Mouse (Mus musculus): Measurements from ENCODE around the gene Wars. TPM values are rescaled to one million over a fixed set of nuclear protein-coding genes. Genes with fewer than 3 reads are reported as not detected.
A peak's percentile ranks its signal among the peaks of the same experiment; 100 is the strongest.

The Wars gene
- polyA plus RNA-seq, 1 experiment from 2014 or later = 93.0 TPM

- no peaks in the 10 kb centered on the region for H3K4me1 ChIP-seq (replicated peaks; ENCODE audit: control insufficient read depth, insufficient read depth, low read length)
- DNase-seq (ENCODE audit: low spot score) = no peak
- no peak for ATAC-seq (replicated peaks; ENCODE audit: low FRiP score, low TSS enrichment, low read depth)
- WGBS = 94% methylated on average over 1 of the region's 1 CpGs
- peaks cover 71% of the 10 kb centered on the region for H3K36me3 ChIP-seq (ENCODE audit: control insufficient read depth, insufficient read depth, low read length)
- H3K9ac ChIP-seq (ENCODE audit: low read length) = no peak overlapping the region
- no peak overlapping the region for H3K4me2 ChIP-seq (ENCODE audit: low read length)
- no peak overlapping the region for H3K27ac ChIP-seq (ENCODE audit: low read depth)
- H3K4me3 ChIP-seq (ENCODE audit: low read depth, low read length) = no peak overlapping the region
- no peaks in the 10 kb centered on the region for H3K27me3 ChIP-seq (replicated peaks; ENCODE audit: control insufficient read depth, insufficient read depth, low read length)
- no peaks in the 10 kb centered on the region for H3K9me3 ChIP-seq (ENCODE audit: control insufficient read depth, low read length)
Observed at GRCm38 (mm10) chr12:108885906-108886305, 8.1 kb downstream of the Wars start.

DNA sequence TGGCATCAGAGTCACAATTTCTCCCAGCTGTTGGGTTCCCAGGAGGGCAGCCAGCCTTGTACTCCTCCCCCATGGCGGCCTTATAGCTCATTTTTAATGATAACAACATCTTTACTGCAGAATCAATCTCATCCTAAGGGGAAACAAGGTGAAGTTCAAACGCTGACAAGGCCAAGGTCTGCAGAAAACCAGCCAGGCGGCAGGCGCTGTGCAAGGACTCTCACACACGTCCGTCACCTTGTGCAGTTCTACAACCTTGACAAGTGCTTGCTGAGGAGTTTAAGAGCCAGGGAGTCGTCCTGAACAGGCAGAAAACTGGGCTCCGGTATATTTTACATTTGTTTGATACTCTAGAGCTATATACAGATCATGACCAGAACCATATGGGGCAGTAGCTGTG lies 11.2 kb downstream of the Wars start:
- no peak for ATAC-seq (replicated peaks; ENCODE audit: low FRiP score, low TSS enrichment, low read depth)
- 86% methylated on average over 8 of the region's 8 CpGs for WGBS
- H3K4me1 ChIP-seq (replicated peaks; ENCODE audit: control insufficient read depth, insufficient read depth, low read length) = no peaks in the 10 kb centered on the region
- no peaks in the 10 kb centered on the region for H3K9me3 ChIP-seq (ENCODE audit: control insufficient read depth, low read length)
- no peak overlapping the region for H3K4me2 ChIP-seq (ENCODE audit: low read length)
- no peak overlapping the region for H3K4me3 ChIP-seq (ENCODE audit: low read depth, low read length)
- no peak overlapping the region for H3K27ac ChIP-seq (ENCODE audit: low read depth)
- no peaks in the 10 kb centered on the region for H3K27me3 ChIP-seq (replicated peaks; ENCODE audit: control insufficient read depth, insufficient read depth, low read length)
- no peak for DNase-seq (ENCODE audit: low spot score)
- H3K9ac ChIP-seq (ENCODE audit: low read length) = no peak overlapping the region
- H3K36me3 ChIP-seq (ENCODE audit: control insufficient read depth, insufficient read depth, low read length) = peaks cover 82% of the 10 kb centered on the region

DNA sequence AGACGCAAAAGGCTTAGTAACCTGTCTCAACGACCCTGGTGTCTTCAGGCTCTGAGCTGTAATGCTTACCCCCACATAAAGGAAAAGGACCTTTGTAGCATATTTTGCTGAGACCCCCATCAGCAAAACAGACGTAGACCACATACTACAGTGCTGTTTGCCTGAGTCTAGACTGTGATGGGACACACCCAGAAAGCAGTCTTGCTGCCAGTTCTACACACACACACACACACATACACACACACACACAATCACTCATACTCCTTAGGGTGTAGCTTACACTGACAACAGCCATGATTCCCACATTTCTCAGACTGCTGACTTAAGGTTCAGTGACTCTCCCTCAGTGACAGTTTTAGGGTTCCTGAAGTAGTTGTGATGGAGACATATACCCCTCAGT lies 12.8 kb downstream of the Wars start:
- 81% methylated on average over 3 of the region's 3 CpGs for WGBS

GRCm38 (mm10) chr12:108880606-108881005 lies 13.4 kb downstream of the Wars start:
- ATAC-seq (replicated peaks; ENCODE audit: low FRiP score, low TSS enrichment, low read depth) (peak; percentile 75; the same call in 1 of the 2 replicates), DNase-seq (ENCODE audit: low spot score) (no peak)
- Histone ChIP-seq H3K4me2 (ENCODE audit: low read length) (no peak overlapping the region), H3K9me3 (ENCODE audit: control insufficient read depth, low read length) (no peaks in the 10 kb centered on the region), H3K27me3 (replicated peaks; ENCODE audit: control insufficient read depth, insufficient read depth, low read length) (no peaks in the 10 kb centered on the region), H3K4me3 (ENCODE audit: low read depth, low read length) (no peak overlapping the region), H3K36me3 (ENCODE audit: control insufficient read depth, insufficient read depth, low read length) (peaks cover 67% of the 10 kb centered on the region), H3K4me1 (replicated peaks; ENCODE audit: control insufficient read depth, insufficient read depth, low read length) (no peaks in the 10 kb centered on the region), H3K27ac (ENCODE audit: low read depth) (no peak overlapping the region), H3K9ac (ENCODE audit: low read length) (no peak overlapping the region)
- 78% methylated on average over 5 of the region's 5 CpGs for WGBS

More for the DNA sequence above, 12.8 kb downstream of the Wars start:
- Histone ChIP-seq H3K4me3 (ENCODE audit: low read depth, low read length) (no peak overlapping the region), H3K4me2 (ENCODE audit: low read length) (no peak overlapping the region), H3K27ac (ENCODE audit: low read depth) (no peak overlapping the region), H3K4me1 (replicated peaks; ENCODE audit: control insufficient read depth, insufficient read depth, low read length) (no peaks in the 10 kb centered on the region), H3K27me3 (replicated peaks; ENCODE audit: control insufficient read depth, insufficient read depth, low read length) (no peaks in the 10 kb centered on the region), H3K36me3 (ENCODE audit: control insufficient read depth, insufficient read depth, low read length) (peaks cover 66% of the 10 kb centered on the region), H3K9ac (ENCODE audit: low read length) (no peak overlapping the region), H3K9me3 (ENCODE audit: control insufficient read depth, low read length) (no peaks in the 10 kb centered on the region)
- ATAC-seq (replicated peaks; ENCODE audit: low FRiP score, low TSS enrichment, low read depth) = no peak
- DNase-seq (ENCODE audit: low spot score) = no peak

DNA sequence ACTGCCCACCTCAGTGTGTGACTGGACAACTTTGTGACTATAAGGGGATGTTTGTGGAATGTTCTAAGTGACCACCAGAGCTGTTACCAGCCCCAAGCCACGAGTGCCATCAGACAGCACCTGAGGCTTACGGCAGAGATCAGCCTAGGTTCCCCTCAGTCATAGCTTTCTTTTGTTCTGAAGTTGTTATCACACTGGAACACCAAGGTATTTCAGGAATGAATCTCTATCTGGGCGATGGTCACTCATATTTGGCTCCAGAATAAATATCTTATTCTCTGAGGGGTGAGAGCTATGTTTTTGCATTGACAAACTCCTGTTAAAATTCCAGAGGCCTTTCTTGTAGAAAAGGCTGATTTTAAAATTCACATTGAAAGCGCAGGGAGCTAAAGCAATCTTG lies 14.8 kb downstream of the Wars start:
- ATAC-seq (replicated peaks; ENCODE audit: low FRiP score, low TSS enrichment, low read depth) (no peak), DNase-seq (ENCODE audit: low spot score) (no peak)
- Histone ChIP-seq H3K4me2 (ENCODE audit: low read length) (no peak overlapping the region), H3K4me1 (replicated peaks; ENCODE audit: control insufficient read depth, insufficient read depth, low read length) (no peaks in the 10 kb centered on the region), H3K9ac (ENCODE audit: low read length) (no peak overlapping the region), H3K4me3 (ENCODE audit: low read depth, low read length) (no peak overlapping the region), H3K27ac (ENCODE audit: low read depth) (no peak overlapping the region), H3K27me3 (replicated peaks; ENCODE audit: control insufficient read depth, insufficient read depth, low read length) (no peaks in the 10 kb centered on the region), H3K9me3 (ENCODE audit: control insufficient read depth, low read length) (no peaks in the 10 kb centered on the region), H3K36me3 (ENCODE audit: control insufficient read depth, insufficient read depth, low read length) (peaks cover 74% of the 10 kb centered on the region)
- 84% methylated on average over 4 of the region's 4 CpGs for WGBS

- Histone ChIP-seq H3K9ac (ENCODE audit: low read length) (no peak overlapping the region), H3K36me3 (ENCODE audit: control insufficient read depth, insufficient read depth, low read length) (peaks cover 72% of the 10 kb centered on the region), H3K27me3 (replicated peaks; ENCODE audit: control insufficient read depth, insufficient read depth, low read length) (no peaks in the 10 kb centered on the region), H3K4me2 (ENCODE audit: low read length) (no peak overlapping the region), H3K9me3 (ENCODE audit: control insufficient read depth, low read length) (no peaks in the 10 kb centered on the region), H3K27ac (ENCODE audit: low read depth) (no peak overlapping the region), H3K4me3 (ENCODE audit: low read depth, low read length) (no peak overlapping the region), H3K4me1 (replicated peaks; ENCODE audit: control insufficient read depth, insufficient read depth, low read length) (no peaks in the 10 kb centered on the region)
- no peak for DNase-seq (ENCODE audit: low spot score)
- WGBS = 78% methylated on average over 5 of the region's 5 CpGs
- no peak for ATAC-seq (replicated peaks; ENCODE audit: low FRiP score, low TSS enrichment, low read depth)
Observed at GRCm38 (mm10) chr12:108873122-108873521, 20.9 kb downstream of the Wars start.

GRCm38 (mm10) chr12:108869575-108869974 lies 24.4 kb downstream of the Wars start:
- 76% methylated on average over 2 of the region's 2 CpGs for WGBS
- ATAC-seq (replicated peaks; ENCODE audit: low FRiP score, low TSS enrichment, low read depth) (no peak), DNase-seq (ENCODE audit: low spot score) (no peak)
- H3K4me2 ChIP-seq (ENCODE audit: low read length) = no peak overlapping the region
- H3K27ac ChIP-seq (ENCODE audit: low read depth) = no peak overlapping the region
- no peaks in the 10 kb centered on the region for H3K27me3 ChIP-seq (replicated peaks; ENCODE audit: control insufficient read depth, insufficient read depth, low read length)
- H3K9ac ChIP-seq (ENCODE audit: low read length) = no peak overlapping the region
- H3K4me1 ChIP-seq (replicated peaks; ENCODE audit: control insufficient read depth, insufficient read depth, low read length) = no peaks in the 10 kb centered on the region
- H3K36me3 ChIP-seq (ENCODE audit: control insufficient read depth, insufficient read depth, low read length) = peaks cover 86% of the 10 kb centered on the region
- H3K4me3 ChIP-seq (ENCODE audit: low read depth, low read length) = no peak overlapping the region
- no peaks in the 10 kb centered on the region for H3K9me3 ChIP-seq (ENCODE audit: control insufficient read depth, low read length)

GRCm38 (mm10) chr12:108865007-108865494 lies 28.9 kb downstream of the Wars start:
- no peak overlapping the region for H3K4me3 ChIP-seq (ENCODE audit: low read depth, low read length)
- H3K9me3 ChIP-seq (ENCODE audit: control insufficient read depth, low read length) = no peaks in the 10 kb centered on the region
- H3K27ac ChIP-seq (ENCODE audit: low read depth) = no peak overlapping the region
- H3K9ac ChIP-seq (ENCODE audit: low read length) = no peak overlapping the region
- H3K27me3 ChIP-seq (replicated peaks; ENCODE audit: control insufficient read depth, insufficient read depth, low read length) = no peaks in the 10 kb centered on the region
- H3K4me1 ChIP-seq (replicated peaks; ENCODE audit: control insufficient read depth, insufficient read depth, low read length) = no peaks in the 10 kb centered on the region
- 71% methylated on average over 6 of the region's 6 CpGs for WGBS
- ATAC-seq (replicated peaks; ENCODE audit: low FRiP score, low TSS enrichment, low read depth) = no peak
- no peak for DNase-seq (ENCODE audit: low spot score)
- H3K4me2 ChIP-seq (ENCODE audit: low read length) = no peak overlapping the region
- peaks cover 91% of the 10 kb centered on the region for H3K36me3 ChIP-seq (ENCODE audit: control insufficient read depth, insufficient read depth, low read length)

- no peak overlapping the region for H3K4me3 ChIP-seq (ENCODE audit: low read depth, low read length)
- H3K4me1 ChIP-seq (replicated peaks; ENCODE audit: control insufficient read depth, insufficient read depth, low read length) = no peaks in the 10 kb centered on the region
- 75% methylated on average over 5 of the region's 5 CpGs for WGBS
- no peaks in the 10 kb centered on the region for H3K9me3 ChIP-seq (ENCODE audit: control insufficient read depth, low read length)
- no peak for ATAC-seq (replicated peaks; ENCODE audit: low FRiP score, low TSS enrichment, low read depth)
- no peak for DNase-seq (ENCODE audit: low spot score)
- H3K27me3 ChIP-seq (replicated peaks; ENCODE audit: control insufficient read depth, insufficient read depth, low read length) = no peaks in the 10 kb centered on the region
- H3K4me2 ChIP-seq (ENCODE audit: low read length) = no peak overlapping the region
- H3K27ac ChIP-seq (ENCODE audit: low read depth) = 0 out of 2 replicates have a peak overlapping the region, but pooled peaks have one; percentile 5
- H3K36me3 ChIP-seq (ENCODE audit: control insufficient read depth, insufficient read depth, low read length) = peaks cover 49% of the 10 kb centered on the region
- H3K9ac ChIP-seq (ENCODE audit: low read length) = no peak overlapping the region
Observed at GRCm38 (mm10) chr12:108858486-108858885, 35.5 kb downstream of the Wars start.

Data from intestine, embryonic 14.5 days (tissue).